Mouse (Mus musculus) embryonic fibroblast, embryonic 13.5 days (primary cell): ENCODE measurements around the gene Elmsan1. TPM values are rescaled to one million over a fixed set of nuclear protein-coding genes. Genes with fewer than 3 reads are reported as not detected.
"Not testable (repeated sequence)": the region's sequence is repeated elsewhere in the genome, so short reads cannot be mapped to it uniquely, and the experiment has no call there.

Source experiments
- H3K27ac ChIP-seq: 2 replicates; pipeline ENCODE4 v1.5.1; 2012; ENCODE audit warnings: low read length, control low read depth, inconsistent platforms; ENCODE audit not compliant: insufficient read depth
- H3K4me1 ChIP-seq: 2 replicates; pipeline ENCODE4 v1.6.1; 2011; ENCODE audit warnings: low read length; ENCODE audit not compliant: control insufficient read depth, insufficient read depth
- H3K4me3 ChIP-seq: 2 replicates; pipeline ENCODE4 v1.5.1; 2011; ENCODE audit warnings: mild to moderate bottlenecking, control low read depth, low read length; ENCODE audit not compliant: insufficient read depth
- CTCF ChIP-seq: IDR thresholded peaks from 2 replicates; pipeline ENCODE4 v1.5.1; 2011; ENCODE audit warnings: mild to moderate bottlenecking, control low read depth, low read length, moderate library complexity, borderline replicate concordance; ENCODE audit not compliant: insufficient read depth
- POLR2A ChIP-seq: IDR thresholded peaks from 2 replicates; pipeline ENCODE4 v1.6.1; 2011; ENCODE audit warnings: low read depth, mild to moderate bottlenecking, control low read depth, low read length, moderate library complexity
- polyA plus RNA-seq: library from polyadenylated mRNA; stranded (reverse); fragments of >200 nt; gene quantifications from 2 replicates; pipeline ENCODE4 v1.2.4, GENCODE M21; 2011; ENCODE audit warnings: low read depth; ENCODE audit not compliant: missing spikeins, insufficient read length

Gene Elmsan1
- polyA plus RNA-seq: 20.6 and 21.3 TPM in 2 replicates

GRCm38 (mm10) chr12:84218289-84219120 lies at the start of gene Elmsan1:
Gene Elmsan1 (minus strand): TSS chr12:84218881.
- peak; percentile 57 for TF ChIP-seq POLR2A
- no peak for TF ChIP-seq CTCF
- Histone ChIP-seq H3K4me1 (peaks cover 5% of the 10 kb centered on the region), H3K27ac (peak within 1 kb of the TSS; percentile 90), H3K4me3 (peak within 1 kb of the TSS; percentile 72)

- Histone ChIP-seq H3K4me3 (no peak overlapping the region), H3K4me1 (no peaks in the 10 kb centered on the region)
- TF ChIP-seq CTCF (no peak), POLR2A (no peak)
These were observed 48.6 kb upstream of the Elmsan1 start for GRCm38 (mm10) chr12:84267264-84267663.

DNA sequence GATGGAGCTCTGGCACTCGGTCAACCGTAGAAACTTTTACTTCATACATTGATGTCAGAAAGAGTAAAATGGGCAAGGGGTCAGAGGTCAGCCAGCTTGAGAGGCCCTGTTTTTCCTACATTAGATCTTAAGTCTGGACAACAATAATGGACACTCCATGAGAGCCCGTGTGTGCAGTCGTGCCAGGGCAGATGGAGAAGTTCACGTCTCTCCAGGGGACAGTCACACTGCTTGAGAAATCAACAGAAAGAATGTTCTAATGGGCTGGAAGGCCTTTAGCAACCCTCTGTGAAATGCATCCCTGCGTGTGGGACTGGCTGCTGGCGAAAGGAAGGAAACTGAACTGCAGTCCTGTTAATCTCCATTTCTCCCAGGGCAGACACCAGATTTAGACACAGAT lies 41.7 kb upstream of the Elmsan1 start:
- no peak for TF ChIP-seq POLR2A
- no peak for TF ChIP-seq CTCF
- H3K4me1 ChIP-seq: no peaks in the 10 kb centered on the region
- H3K4me3 ChIP-seq: no peak overlapping the region
- no peak overlapping the region for H3K27ac ChIP-seq

More at GRCm38 (mm10) chr12:84267264-84267663, 48.6 kb upstream of the Elmsan1 start:
- no peak overlapping the region for H3K27ac ChIP-seq

GRCm38 (mm10) chr12:84254886-84255285 lies 36.2 kb upstream of the Elmsan1 start:
- Histone ChIP-seq H3K4me3 (no peak overlapping the region), H3K27ac (no peak overlapping the region), H3K4me1 (no peaks in the 10 kb centered on the region)
- TF ChIP-seq POLR2A (no peak), CTCF (no peak)

DNA sequence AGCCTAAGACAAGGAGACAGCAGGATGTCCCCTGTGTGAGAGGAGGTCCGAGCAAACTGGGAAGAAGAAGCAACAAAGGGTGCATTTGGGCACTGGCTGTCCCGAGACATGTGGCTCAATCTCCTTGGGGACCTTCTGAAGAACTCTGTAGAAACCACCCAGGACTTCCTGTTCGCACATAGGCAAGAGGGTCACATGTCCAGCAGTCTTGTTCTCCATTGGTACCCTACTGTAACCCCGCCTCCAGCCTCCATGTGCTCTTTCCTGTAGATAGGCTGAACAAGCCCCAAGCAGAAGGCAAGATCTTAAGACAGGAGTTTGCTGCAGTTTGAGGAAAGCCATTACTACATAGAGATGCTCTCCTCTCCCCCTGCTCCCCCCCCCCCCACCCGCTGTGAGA lies 34.1 kb upstream of the Elmsan1 start:
- no peak overlapping the region for H3K27ac ChIP-seq
- TF ChIP-seq POLR2A: no peak
- TF ChIP-seq CTCF: no peak
- no peak overlapping the region for H3K4me3 ChIP-seq
- no peaks in the 10 kb centered on the region for H3K4me1 ChIP-seq

DNA sequence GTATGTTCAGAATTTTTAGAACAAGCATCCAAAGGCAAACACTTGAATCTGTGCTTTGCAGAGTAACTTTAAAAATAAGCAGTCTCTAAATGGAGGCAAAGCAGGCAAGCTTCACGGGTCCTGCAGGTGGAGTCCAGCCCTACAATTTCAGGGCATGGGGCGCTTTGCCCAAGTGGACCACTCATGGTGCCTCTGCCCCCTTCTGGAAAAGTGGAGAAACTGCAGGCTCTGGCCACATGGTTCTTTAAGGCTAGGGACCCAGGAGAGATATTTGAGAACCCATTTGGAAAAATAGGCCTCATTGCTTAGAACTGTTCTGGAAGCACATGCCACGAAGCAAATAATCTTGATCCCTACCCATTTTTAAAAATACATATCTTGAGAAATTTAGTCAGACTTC lies 30.5 kb upstream of the Elmsan1 start:
- TF ChIP-seq POLR2A: no peak
- peak; percentile 74 for TF ChIP-seq CTCF
- H3K4me3 ChIP-seq: no peak overlapping the region
- H3K27ac ChIP-seq: no peak overlapping the region
- H3K4me1 ChIP-seq: no peaks in the 10 kb centered on the region

DNA sequence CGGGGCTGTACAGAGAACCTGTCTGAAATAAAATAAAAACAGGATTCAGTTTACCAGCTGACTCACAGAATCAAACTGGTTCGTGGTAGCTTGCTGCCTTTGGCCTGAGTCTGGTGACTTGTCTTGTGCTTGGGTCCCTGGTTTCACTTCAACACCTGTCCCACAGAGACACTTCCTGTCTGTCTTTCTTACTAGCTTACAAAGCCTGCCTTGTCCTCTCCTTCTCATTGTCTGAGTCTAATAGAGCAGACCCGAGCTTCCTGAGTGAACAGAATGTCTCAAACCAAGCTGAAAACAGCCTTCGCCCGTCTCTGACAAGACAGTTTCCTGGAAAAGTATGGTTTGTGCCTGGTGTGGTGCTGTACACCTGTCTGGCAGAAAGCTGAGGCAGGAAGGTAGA lies 27.0 kb upstream of the Elmsan1 start:
- TF ChIP-seq CTCF (no peak), POLR2A (no peak)
- Histone ChIP-seq H3K4me1 (no peaks in the 10 kb centered on the region), H3K4me3 (no peak overlapping the region), H3K27ac (no peak overlapping the region)

DNA sequence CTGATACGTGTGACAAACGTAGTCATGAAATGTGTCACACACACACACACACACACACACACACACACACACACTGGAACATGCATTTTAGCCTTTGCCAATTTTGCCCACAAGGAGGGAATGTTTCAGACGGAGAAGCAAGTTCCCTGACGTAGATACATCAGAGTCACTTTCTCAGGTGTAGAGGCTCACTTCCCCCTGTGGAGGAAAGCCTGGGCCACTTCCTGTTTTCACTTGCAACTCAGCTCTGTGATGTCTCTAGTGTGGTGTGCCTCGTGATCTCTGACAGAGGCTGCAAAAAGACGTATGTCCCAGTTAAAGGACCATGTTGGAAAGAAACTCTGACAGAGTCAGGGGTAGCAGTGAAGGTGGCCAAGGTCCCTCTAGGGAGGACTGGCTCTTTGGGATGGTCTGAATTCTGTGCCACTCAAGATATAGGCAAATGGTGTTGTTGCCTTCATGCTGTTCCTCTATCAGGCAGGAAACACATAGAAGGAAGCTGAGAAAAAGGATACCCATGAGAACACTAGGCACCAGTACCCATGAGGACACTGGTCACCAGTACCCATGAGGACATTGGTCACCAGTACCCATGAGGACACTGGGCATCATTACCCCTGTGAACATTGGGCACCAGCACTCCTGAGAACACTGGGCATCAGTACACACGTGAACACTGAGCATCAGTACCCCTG lies 24.5 kb upstream of the Elmsan1 start:
- Histone ChIP-seq H3K27ac (no peak overlapping the region), H3K4me1 (no peaks in the 10 kb centered on the region), H3K4me3 (no peak overlapping the region)
- TF ChIP-seq CTCF: no peak
- TF ChIP-seq POLR2A: no peak

- H3K4me1 ChIP-seq, H3K27ac ChIP-seq, H3K4me3 ChIP-seq: not testable (repeated sequence)
These were observed 18.4 kb upstream of the Elmsan1 start for GRCm38 (mm10) chr12:84237036-84237435.
